Mouse (Mus musculus) ES-Bruce4 (cell line): Measurements from ENCODE around the gene Smarca2.

Experiments
- CTCF ChIP-seq: IDR thresholded peaks from one replicate; pipeline ENCODE4 v1.8.1; 2011; ENCODE audit warnings: low read depth, low read length
- POLR2A ChIP-seq: IDR thresholded peaks from one replicate; pipeline ENCODE4 v1.8.1; 2011; ENCODE audit warnings: low read length; ENCODE audit not compliant: insufficient read depth

- TF ChIP-seq CTCF (no peak), POLR2A (no peak)
Observed at GRCm38 (mm10) chr19:26580061-26580460, 24.8 kb upstream of the Smarca2 start.
